Mouse (Mus musculus) urinary bladder, postnatal 14 days (tissue): ENCODE results near the gene Galnt10.

Source experiments
- DNase-seq: peaks from one replicate; pipeline ENCODE4 v3.0.0; 2021; ENCODE audit warnings: low spot score

The Galnt10 gene

DNA sequence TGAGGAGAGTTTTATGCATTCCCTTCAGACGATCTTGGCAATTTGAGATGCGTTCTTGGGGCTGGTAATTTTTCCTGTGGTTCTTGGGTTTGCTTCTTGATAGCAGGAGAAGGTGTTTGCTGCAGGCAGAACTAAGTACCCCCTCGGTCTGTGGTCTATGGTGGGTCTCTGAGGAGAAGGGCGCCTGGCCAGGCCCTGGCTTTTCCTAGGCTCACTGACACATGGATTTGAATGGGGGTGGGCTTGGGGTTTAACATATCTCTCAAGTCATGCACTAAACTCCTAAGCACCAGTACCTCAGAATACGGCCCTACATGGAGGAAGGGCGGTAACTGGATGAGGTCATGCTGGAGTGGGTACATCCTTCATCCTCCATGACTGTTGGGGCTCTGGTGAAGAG lies 13.5 kb downstream of the Galnt10 start:
- no peak for DNase-seq

DNA sequence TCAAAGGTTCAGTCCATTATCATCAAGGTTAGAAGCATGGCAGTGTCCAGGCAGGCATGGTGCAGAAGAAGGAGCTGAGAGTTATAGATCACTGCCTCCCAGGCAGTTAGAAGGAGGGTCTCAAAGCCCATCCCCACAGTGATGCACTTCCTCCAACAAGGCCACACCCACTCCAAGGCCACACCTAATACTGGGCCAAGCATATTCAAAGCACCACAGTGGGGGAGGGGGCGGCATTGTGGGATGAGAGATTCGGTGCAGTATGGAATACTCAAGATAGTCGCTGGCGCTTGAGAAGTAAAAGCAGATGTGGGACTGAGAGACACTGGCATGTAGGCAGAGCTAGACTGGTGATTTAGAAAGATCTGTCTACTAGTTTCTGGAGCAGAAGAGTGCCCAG lies 14.9 kb downstream of the Galnt10 start:
- DNase-seq: peak; percentile 2

DNA sequence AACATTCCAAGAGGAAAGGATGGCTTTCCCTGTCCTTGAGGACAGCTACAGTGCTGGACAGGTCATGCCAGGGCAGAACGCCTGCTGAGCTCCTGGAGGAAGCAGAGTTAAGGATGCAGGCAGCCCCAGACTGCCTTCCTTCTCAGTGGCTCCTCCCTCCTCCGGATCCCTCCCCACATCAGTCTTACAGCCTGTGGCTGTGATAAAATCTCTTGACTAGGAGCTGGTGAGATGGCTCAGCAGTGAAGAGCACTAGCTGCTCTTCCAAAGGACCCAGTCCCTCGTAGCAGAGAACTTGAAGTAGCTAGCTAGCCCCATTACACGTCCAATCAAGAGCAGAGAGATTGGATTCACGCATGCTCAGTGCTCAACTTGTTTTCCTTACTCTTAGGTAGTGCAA lies 15.6 kb downstream of the Galnt10 start:
- DNase-seq: peak; percentile 4

DNA sequence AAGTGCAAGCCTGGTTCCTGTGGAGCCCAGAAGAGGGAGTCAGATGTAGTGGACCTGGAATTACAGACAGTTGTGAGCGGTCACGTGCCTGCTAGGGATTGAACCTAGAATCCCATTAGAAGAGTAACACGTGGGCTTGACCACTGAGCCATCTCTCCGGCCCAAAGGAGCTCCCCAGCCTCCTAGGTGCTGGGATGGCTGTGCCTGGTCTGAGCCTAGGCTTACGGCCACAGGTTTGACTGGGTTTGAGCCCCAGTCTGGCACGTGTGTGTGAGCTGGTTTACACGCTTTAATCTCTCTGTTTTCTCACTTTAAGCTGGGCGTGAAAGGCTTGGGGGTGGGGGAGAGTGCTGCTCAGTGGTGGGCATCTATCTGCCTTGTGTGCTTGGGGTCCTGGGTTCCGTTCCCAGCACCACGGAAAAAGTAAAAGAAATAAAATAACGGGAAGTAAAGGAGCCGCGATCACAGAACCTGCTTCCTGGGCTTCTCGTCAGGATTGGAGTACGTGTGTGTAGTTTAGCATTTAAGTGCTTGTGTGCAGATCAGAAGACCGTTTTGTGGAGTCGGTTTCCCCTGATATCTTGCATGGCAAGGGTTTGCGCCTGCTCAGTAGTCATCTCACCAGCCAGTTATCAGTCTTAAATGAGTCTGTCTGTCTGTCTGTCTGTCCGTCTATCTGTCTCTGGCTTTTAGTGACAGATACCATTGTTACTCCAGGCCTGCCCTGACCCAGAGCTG lies 16.4 kb downstream of the Galnt10 start:
- peak; percentile 2 for DNase-seq

DNA sequence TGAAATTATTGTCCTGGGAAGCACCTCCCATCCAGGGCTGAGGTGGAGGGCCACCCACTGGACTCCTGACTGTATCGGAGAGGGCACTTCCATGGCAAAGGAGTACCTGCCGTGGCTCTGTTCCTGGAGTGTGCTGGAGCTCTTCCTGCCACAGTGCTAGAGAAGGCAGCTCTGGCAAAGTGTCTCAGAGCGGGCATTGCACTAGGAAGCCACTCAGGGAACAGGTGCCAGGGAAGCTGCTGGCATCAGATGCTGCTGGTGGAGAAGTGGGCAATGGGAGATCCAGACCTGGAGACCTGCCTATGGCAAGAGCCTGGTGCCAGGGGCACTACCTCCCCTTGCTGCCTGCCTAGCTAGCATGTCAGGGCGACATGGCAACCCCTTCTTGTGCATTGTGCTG lies 17.0 kb downstream of the Galnt10 start:
- DNase-seq: no peak

DNA sequence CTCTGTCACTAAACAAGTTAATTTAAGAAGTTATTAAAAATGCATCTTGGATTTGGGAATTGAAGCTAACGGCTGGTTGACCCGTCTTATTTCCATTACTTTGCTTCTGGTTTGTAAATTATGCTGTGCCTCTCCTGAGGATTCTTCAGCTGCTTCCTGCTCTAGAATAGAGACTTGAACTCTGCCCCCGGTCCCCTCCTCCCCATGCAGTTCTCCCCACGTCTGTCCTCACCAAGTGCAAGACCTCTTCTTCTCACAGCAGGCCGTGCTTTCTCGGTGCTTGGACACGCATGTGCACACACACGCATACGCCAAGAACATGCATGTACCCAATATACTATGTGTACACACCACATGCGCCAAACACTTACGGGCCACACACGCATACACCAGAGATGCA lies 18.0 kb downstream of the Galnt10 start:
- DNase-seq: no peak

DNA sequence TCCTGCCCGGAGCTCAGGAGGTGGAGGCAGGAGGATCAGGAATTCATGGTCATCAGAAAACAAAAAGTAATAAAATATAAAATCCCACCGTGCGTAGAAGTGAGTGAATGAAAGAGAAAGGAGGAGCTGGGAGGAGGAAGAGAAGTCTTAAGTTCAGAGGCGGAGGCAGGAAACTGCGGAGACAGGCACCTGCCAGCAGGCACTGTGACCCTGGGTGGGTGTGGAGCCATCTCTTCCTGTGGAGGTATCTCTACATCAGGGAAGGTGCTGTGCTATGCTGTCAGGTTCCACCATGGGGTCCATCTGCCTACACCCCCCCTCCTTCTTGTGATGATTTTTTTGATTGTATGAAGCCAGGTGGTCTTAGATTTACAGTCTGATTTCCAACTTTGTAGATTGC lies 19.5 kb downstream of the Galnt10 start:
- no peak for DNase-seq

DNA sequence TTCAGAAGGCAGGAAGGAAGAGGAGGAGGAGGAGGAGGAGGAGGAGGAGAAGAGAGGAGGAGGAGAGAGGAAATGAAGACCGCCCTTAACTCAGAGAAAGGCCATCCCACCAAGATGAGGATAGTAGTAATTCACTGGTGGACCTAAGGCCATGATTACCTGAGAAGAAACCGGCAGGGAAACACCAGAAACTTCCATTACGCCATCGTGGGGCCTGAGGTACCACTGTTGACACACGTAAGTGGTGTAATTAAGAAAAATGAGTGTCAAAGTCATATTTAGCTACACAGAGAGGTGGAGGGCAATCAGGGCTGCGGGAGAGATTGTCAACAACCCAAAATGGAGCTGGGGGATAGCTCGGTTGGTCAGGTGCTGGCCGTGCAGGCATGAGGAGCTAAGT lies 23.0 kb downstream of the Galnt10 start:
- DNase-seq: no peak

DNA sequence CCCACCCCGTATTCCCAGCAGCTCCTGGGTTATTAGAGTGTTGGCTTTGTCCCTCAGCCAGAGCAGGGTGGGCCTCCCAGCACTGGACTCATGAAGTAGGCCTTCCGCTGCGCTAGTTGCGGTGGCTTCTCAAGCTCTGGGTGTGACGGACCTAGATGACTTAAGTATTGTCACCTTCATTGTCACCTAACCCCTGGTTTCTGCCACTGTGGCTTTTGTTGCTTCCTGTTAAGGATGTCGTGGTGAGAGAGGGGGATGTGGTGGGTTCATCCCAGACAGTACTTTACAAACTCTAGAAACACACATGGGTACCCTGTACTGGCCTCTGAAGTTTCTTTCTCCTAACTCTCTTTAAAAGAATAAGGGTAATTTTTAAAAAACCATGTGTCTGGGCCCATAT lies 24.3 kb downstream of the Galnt10 start:
- DNase-seq: no peak

DNA sequence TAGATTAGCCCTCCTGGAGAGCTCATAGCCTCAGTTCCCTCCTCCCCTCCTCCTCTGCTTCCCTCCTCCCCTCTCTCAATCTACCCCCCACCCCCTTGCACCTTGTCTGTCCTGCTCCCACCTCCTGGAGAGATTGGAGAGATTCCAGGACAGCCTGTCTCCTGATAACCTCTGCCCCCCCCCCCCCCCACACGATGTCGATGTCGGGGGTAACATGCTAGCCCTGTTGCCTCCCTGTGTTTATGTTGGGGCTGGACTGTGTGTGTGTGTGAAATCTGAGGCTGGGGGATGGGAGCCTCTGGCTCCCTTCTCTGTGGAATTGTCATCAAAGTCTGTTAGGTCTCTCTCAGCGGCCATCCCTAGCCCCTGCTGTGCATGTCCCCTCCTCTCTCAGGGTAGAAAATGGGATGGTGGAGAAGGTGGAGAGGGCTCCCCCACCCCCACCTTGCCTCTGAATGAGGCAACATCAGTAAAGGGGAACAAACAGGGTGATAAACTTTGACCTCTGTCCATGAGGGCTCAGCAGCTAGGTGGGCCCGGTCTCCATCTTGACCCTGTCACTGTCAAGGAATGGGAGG lies 26.0 kb downstream of the Galnt10 start:
- no peak for DNase-seq

DNA sequence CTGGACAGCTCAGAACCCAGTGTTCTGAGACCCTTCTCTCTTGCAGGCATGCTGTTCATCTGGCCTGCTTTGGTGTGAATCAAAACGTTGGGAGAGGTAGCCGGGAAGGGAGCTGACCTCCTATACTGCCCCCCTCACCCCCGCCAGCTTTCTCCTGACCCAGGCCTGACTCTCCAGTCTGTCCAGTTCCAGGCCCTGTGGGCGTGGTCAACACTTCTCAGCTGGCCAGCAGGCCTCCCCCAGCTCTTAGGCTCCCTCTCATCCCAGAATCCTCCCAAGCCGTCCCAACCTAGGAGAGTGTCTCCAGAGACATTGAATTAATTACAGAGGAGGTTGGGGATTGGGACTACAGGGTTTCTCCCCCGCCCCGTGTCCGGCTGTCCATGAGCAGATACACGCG lies 26.6 kb downstream of the Galnt10 start:
- DNase-seq: no peak

DNA sequence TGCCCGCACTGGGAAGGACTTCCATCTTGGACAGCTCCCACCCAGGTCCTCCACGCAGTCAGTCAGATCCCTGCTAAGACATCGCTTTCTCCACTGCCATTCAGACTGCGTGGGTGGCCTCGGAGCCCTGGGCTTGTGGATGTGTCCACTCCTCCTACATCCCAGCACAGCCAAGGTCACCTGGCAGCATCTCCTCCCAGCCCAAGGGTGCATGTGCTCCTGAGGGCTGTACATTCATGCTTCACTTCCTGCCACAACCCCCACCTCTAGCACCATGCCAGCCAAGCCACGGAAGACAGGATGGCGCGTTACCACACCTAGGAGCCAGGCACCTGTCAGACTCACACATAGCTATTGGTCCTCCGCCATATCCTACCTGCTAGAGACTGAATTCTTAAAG lies 27.8 kb downstream of the Galnt10 start:
- no peak for DNase-seq

DNA sequence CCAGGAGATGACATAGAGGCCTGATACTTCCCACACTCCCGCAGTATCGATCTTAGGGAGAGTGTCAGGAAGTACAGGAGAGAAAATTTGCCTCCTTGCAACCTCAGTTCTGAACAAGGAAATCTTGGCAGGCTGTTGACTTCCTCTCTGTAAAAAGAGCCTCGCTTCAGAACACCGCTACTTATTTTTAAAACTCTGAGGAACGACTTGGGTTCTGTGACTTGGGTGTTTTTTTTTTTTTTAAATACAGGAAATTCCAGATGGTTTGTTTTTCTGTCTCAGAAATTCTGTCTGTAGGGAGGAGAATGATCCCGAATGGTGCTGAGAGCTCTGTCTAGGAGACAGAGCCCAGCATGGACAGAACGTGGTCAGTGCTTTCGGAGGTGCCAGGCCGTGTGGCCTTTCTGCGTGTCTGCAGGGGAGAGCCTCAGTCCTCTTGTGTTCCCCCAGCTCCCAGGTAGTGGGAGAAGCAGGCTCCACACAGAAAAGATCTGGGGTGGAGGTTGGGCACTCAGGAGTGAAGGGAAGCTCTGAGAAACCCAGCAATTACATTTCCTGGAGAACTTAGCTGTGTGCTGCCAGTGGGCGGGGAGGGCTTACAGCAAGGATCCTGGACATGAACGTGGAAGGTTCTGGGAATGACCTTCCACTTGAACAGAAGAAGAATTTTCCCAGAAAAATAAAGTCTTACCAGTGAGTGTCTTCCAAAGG lies 28.9 kb downstream of the Galnt10 start:
- no peak for DNase-seq

DNA sequence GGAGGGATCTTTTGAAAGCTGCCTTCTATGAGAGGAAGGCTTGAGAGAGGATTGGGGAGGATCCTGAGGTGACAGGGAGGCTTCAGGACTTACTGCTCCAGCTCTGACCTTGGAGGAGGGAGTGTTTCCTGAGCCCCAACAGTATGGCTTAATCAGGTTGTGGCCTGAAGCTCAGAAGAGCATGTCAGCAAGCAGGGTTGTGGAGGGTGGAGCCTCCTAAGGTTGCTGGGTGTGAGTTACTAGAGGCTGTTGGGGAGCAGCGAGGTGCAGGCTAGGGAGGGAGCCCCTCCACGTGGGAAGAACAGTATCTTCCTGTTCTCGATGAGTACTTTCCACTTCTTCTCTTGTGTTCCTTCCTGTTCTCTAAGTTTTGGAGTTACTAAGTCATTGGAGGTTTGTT lies 32.0 kb downstream of the Galnt10 start:
- DNase-seq: no peak

DNA sequence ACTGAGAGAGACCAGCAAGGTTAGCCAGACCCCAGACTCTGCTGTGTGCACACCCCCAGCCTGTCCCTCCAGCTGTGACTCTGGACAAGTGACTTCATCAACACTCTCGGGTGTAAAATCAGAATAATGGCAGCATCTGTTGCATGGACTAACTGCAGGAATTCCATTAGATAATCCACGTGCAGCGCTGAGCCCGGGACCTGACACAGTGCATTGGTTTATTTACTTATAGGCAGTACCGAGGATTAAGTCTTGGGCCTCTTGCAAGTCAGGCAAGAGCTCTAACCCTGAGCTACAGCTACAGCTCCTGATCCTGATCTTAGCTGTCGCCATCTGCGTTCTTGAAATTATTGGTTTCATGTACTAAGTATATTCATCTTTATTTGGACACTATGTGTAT lies 37.3 kb downstream of the Galnt10 start:
- DNase-seq: no peak

DNA sequence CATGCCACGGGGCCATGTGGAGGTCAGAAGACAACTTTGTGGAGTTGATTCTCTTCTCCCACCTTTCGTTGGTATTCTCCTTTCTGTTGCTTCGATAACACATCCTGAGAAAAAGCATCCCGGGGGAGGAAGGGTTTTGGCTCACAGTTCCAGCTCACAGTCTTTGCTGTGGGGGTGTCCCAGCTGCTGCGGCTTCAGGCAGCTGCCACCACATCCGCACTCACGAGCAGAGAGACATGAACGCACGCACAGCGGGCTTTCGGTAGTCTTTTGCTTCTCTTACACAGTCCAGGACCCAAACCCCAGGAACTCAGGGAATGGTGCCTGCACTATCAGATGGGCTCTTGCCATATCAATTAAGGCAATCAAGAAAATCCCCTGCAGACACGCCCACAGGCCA lies 37.9 kb downstream of the Galnt10 start:
- DNase-seq: no peak

DNA sequence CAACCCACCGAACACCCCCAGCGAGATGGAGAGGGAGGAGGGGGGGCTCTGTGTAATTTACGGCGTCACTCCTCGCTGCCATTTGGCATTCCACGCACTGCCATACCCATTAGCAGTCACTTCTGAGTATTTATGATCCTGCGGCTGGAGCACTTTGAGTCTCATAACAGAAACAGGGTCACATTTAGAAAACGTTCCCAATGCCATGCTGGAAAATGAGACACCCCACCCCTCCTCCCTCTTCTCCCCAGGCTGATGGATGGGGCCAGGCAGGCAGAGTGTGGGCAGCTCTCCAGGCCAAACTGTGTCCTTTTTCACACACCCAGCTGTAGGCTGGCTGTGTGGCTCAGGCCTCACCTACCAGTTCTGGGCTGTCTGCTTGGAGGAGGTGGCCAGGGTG lies 38.7 kb downstream of the Galnt10 start:
- no peak for DNase-seq

DNA sequence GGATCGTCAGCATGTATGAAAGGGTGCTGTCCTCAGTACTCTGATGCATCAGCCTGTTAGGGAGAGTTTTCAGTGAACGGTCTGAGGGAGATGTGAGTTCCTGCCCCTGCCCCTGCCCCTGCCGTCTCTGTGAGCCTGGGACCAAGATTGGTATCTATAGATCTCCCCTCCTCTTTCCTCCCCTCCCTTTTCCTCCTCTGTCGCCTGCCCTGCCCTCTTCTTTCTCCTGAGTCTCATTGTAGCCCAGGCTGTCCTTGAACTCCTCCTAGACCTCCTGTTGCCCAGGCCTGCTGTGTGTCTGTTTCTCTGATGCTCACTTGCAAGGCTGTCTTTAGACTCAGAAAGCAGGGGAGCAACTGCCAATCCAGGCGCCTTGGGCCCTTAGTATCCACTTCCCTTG lies 39.6 kb downstream of the Galnt10 start:
- DNase-seq: no peak

DNA sequence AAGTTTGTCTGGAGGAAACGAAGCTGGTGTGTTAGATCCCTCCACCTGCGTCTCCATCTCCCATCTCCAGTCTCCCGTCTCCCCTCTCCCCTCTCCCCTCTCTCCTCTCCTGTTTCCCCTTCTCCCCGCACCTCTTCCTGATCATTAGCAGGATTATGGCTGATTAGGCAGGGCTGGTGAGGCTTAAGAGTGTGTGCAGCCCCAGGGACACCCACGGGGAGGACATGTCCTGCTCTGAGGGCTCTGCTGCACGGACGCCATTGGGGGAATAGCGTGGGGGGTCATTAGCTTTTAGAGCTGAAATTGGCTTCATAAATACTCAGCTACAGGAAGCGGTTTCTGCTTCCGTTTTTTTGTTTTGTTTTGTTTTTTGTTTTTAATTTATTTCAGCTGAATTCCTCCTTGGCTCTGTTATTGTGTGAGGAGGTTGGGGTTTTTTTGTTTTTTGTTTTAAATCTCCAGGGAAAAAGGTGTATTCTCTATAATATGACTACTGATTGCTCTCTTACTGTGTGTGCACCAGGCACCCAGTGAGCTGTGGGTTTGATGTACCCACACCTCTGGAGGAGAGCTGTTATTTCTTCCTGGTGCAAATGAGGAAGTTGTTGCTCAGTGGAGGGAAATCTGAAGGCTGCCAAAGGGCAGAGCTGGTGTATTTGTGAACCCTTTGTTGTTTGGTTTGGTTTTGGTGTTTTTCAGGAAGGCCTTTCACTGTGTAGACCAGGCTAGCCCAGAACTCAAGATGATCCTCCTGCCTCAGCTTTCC lies 40.6 kb downstream of the Galnt10 start:
- no peak for DNase-seq

DNA sequence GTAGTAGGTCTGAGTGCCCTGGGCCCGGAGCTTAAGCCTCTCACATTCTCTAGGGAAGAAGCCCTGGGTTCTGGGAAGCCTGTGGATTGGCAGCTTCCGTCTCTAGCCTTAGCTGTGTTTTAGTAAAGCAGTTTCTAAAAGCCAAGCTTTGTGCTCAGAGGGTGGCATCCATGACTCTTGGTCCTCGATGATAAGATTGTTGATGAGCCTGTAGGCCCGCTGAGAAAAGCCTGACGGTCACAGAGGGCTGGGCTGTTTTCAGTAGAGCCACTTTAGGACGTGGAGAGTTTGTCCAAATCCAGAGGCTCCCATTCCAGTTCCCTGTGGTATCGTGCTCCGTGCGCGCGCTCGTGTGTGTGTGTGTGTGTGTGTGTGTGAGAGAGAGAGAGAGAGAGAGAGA lies 41.6 kb downstream of the Galnt10 start:
- no peak for DNase-seq

DNA sequence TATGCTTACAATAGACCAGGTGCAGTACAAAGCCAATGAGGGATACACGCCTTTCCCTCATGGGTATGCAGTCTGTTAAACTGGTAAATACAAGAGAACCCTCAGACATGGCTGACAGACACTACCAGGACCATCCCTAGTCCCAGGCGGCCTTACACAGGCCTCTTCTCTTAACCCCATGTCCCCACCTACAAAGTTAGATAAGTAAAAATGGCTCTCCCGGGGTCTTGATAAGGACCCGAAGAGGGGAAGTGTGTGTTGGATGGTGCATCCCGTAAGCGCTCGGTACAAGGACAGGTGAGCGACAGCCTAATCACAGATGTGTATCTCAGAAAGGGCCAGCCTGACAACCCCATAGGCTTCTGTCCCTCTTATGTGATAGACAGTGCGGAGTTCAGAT lies 42.0 kb downstream of the Galnt10 start:
- no peak for DNase-seq

DNA sequence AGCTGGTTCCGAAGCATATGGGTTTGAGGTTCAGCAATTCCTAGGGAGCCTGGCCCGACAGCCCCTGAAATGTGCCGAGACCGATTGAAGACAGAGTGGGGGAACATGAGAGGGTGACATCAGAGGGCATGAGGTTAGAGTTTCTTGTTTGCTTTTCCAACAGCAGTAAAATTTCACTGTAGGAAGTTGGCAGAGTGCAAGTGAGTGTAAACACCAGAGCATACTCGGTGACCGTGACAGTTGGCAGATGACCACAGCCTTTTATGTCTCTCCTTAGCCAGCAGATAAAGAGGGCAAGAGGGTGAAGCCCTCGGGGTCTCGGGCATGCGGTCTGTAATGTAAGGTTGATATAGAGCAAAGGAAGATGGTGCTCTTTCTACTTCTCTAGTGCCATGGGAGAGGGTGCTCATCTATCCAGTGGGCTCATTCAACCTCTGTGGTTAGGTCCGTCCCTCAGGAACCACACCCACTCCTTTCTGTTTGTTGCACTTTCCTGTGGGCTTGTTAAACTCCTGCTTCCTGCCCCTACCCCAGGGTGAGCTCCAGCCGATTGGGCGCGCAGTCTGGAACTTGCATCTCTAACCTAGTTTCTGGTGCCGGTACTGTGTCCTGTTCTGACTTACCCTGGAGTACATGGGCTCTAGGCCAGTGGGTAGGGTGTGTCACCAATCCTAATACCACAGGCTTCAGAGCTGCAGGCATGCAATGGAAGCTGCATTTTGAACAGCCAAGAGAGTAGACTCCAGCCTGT lies 43.1 kb downstream of the Galnt10 start:
- DNase-seq: peak; percentile 45
